Mouse (Mus musculus) stomach, postnatal 0 days (tissue): Measurements from ENCODE around the gene Fgf18.

Experiments used
- CTCF ChIP-seq: IDR thresholded peaks from 2 replicates; pipeline ENCODE4 v1.5.1; 2016; ENCODE audit warnings: antibody characterized with exemption, low read depth, mild to moderate bottlenecking, moderate library complexity
- EP300 ChIP-seq: optimal IDR thresholded peaks from 2 replicates; pipeline ENCODE3; 2016; ENCODE audit warnings: antibody characterized with exemption

DNA sequence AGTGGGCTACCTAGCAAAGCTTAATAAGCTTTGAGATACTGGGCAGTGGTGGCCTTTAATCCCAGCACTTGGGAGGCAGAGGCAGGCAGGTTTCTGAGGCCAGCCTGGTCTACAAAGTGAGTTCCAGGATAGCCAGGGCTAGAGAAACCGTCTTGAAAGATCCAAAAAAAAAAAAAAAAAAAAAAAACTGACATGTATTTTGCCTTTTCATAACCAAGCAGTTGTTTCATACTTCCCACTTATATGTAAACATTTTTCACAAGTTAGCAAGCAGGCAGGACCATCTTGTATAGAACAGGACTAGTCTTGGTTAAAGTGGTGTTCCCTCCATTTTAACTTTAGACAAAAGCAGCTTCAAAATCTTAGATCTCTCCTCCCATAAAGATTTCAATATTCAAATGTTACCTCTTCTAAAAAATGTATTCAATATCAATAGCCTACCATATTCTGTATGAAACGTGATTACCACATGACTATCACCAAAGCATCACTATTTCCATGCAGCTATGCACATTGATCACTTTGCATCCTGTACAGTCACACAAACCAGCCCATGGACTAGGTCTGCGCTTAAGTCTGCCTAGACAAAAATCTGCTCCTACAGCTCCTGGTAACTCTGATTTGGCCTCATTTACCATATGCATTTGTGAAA, 4.1 kb upstream of the Fgf18 start:
- no peak for TF ChIP-seq CTCF
- no peak for TF ChIP-seq EP300
